ENCODE assay signal across 9 mouse cellular contexts in genomic region chrX:151804388-151804787, GRCm38 (mm10). TPM values are rescaled to one million over a fixed set of nuclear protein-coding genes. Genes with fewer than 3 reads are reported as not detected.
DNase-seq lines count a peak whose midpoint lies in the region; ATAC-seq and TF ChIP-seq lines count a peak whose summit lies in the region.
"Had no signal": no experiment of that assay in that cellular context is flagged by ENCODE, and none has a peak within 500 bp of the region (broad histone marks: within the 10 kb centered on the region; RNA-seq: fewer than 3 reads in every experiment).

No protein-coding gene starts in this region.

- no peak for TF ChIP-seq POLR2A in cerebellum, adult 2 months (IDR thresholded peaks at IDR 0.05; ENCODE audit: borderline replicate concordance, insufficient read depth, low read length)

- peak overlapping the region; percentile 61 for H3K4me2 ChIP-seq in lung, postnatal 0 days (replicated peaks; ENCODE audit: low read depth, low read length)
- H3K4me2 ChIP-seq in forebrain, embryonic 16.5 days (ENCODE audit: low read length) = peak overlapping the region; percentile 68

- peak overlapping the region; percentile 16; the same call in 1 of the 2 replicates for H3K9ac ChIP-seq in lung, postnatal 0 days (replicated peaks; ENCODE audit: low read depth)
- H3K9ac ChIP-seq in forebrain, embryonic 16.5 days (replicated peaks; ENCODE audit: low read depth, low read length) = peak overlapping the region; percentile 41

- no peak for DNase-seq in cerebellum, adult 2 months
- no peak for DNase-seq in cerebellum, postnatal 4 days (ENCODE audit: low spot score in 2 of 2)
- DNase-seq in lung, postnatal 0 days (ENCODE audit: low spot score) = no peak
- DNase-seq in lung, postnatal 25 days (ENCODE audit: low spot score) = no peak
- DNase-seq in left cerebral cortex, postnatal 4 days = no peak
- DNase-seq in MN1 (ENCODE audit: low spot score) = no peak

- no peak overlapping the region for H3K27ac ChIP-seq in cerebellum, adult 2 months (ENCODE audit: insufficient read depth, low read length)
- H3K27ac ChIP-seq in lung, postnatal 0 days (ENCODE audit: low read length) = peak overlapping the region; percentile 97; the same call in 1 of the 2 replicates
- no peak overlapping the region for H3K27ac ChIP-seq in forebrain, embryonic 16.5 days (ENCODE audit: low read length)
- peak overlapping the region; percentile 63; the same call in 1 of the 2 replicates for H3K27ac ChIP-seq in macrophage

- WGBS in cerebellum, adult 2 months = 4% methylated on average over 9 of the region's 9 CpGs
- WGBS in lung, postnatal 0 days = 12% methylated on average over 9 of the region's 9 CpGs
- 24% methylated on average over 9 of the region's 9 CpGs for WGBS in forebrain, embryonic 16.5 days
- WGBS in macrophage (ENCODE audit: missing documents) = 28% methylated on average over 8 of the region's 9 CpGs

- ATAC-seq in lung, postnatal 0 days = no peak
- no peak for ATAC-seq in forebrain, embryonic 16.5 days

- H3K4me1 ChIP-seq in cerebellum, adult 2 months (ENCODE audit: control insufficient read depth, insufficient read depth, low read length) = no peaks in the 10 kb centered on the region
- no peaks in the 10 kb centered on the region for H3K4me1 ChIP-seq in lung, postnatal 0 days (ENCODE audit: insufficient read depth, low read depth, low read length)
- H3K4me1 ChIP-seq in forebrain, embryonic 16.5 days (replicated peaks; ENCODE audit: control insufficient read depth, insufficient read depth, low read length) = peaks cover 3% of the 10 kb centered on the region; the same call in 1 of the 2 replicates

- H3K9me3 ChIP-seq in lung, postnatal 0 days (ENCODE audit: low read length) = no peaks in the 10 kb centered on the region
- no peaks in the 10 kb centered on the region for H3K9me3 ChIP-seq in forebrain, embryonic 16.5 days (ENCODE audit: control insufficient read depth, low read length)

- no peak for TF ChIP-seq CTCF in cerebellum, adult 2 months (IDR thresholded peaks at IDR 0.05; ENCODE audit: borderline replicate concordance, insufficient read depth, low read depth, low read length)
- TF ChIP-seq CTCF in lung, postnatal 0 days (IDR thresholded peaks at IDR 0.05) = no peak

- TF ChIP-seq EP300 in lung, postnatal 0 days (IDR thresholded peaks at IDR 0.05) = no peak

- H3K36me3 ChIP-seq in lung, postnatal 0 days (ENCODE audit: insufficient read depth, low read length) = no peaks in the 10 kb centered on the region
- no peaks in the 10 kb centered on the region for H3K36me3 ChIP-seq in forebrain, embryonic 16.5 days (ENCODE audit: control insufficient read depth, insufficient read depth)
- H3K36me3 ChIP-seq in macrophage (ENCODE audit: inconsistent target) = no peaks in the 10 kb centered on the region

- H3K4me3 ChIP-seq in cerebellum, adult 2 months (replicated peaks; ENCODE audit: insufficient read depth, low read depth, low read length) = peak overlapping the region; percentile 96
- peak overlapping the region; percentile 54 for H3K4me3 ChIP-seq in lung, postnatal 0 days (ENCODE audit: low read depth, low read length)
- peak overlapping the region; percentile 49 for H3K4me3 ChIP-seq in forebrain, embryonic 16.5 days (replicated peaks; ENCODE audit: low read length)
- H3K4me3 ChIP-seq in macrophage (ENCODE audit: inconsistent target) = peak overlapping the region; percentile 69

- no peaks in the 10 kb centered on the region for H3K27me3 ChIP-seq in cerebellum, adult 2 months (ENCODE audit: control insufficient read depth, insufficient read depth, low read length)
- no peaks in the 10 kb centered on the region for H3K27me3 ChIP-seq in lung, postnatal 0 days (replicated peaks; ENCODE audit: insufficient read depth, low read length)
- H3K27me3 ChIP-seq in forebrain, embryonic 16.5 days (replicated peaks; ENCODE audit: control insufficient read depth, insufficient read depth, low read length) = no peaks in the 10 kb centered on the region
- H3K27me3 ChIP-seq: Patski had no signal

- peaks cover 58% of the 10 kb centered on the region for H3K79me2 ChIP-seq in macrophage (ENCODE audit: inconsistent target)

- intact Hi-C loops in left cerebral cortex, postnatal 4 days (cut with DNase I) = loop anchor here (10.0 kb wide), 1 partner anchor 280 kb away; the partner anchor contains the start of gene Phf8

RNA-seq across cellular contexts. Expression of gene Huwe1, which starts 3.8 kb away (rescaled TPM):
- polyA plus RNA-seq in cerebellum, adult 2 months (2012; rRNA removed) = 94.6 and 102 TPM in 2 replicates
- 16.4 and 20.4 TPM in 2 replicates for polyA plus RNA-seq in lung, postnatal 0 days (2015; fragmentation: Nextera tagmentation; extraction: Ambion mirVana)
- 62.4 and 65.5 TPM in 2 replicates for polyA plus RNA-seq in forebrain, embryonic 16.5 days (2015; fragmentation: Nextera tagmentation; extraction: Ambion mirVana)
- total RNA-seq in macrophage (2018; cell fraction: chromatin; rRNA removed) = 1,000 to 10,000 TPM in 1 of 26 experiments, 100 to 1,000 TPM in 25; 487 to 1,005 (median 679) TPM
- 100 to 1,000 TPM in 3 of 26 experiments, 10 to 100 TPM in 23; 41.5 to 120 (median 78.3) TPM for total RNA-seq in macrophage (2018; cell fraction: cytosol; rRNA removed)
- total RNA-seq in macrophage (2018; cell fraction: nucleus; rRNA removed) = 100 to 1,000 TPM; 199 to 420 (median 324) TPM
- 38.2 to 49.8 TPM (median 41.1 TPM) in 3 replicates for polyA plus RNA-seq in macrophage (2018)
- total RNA-seq in left cerebral cortex, postnatal 4 days (2021) = 100 to 1,000 TPM; 300 to 301 TPM

Comparison
In these comparisons a context has a peak if more than half of its experiments do, and no peak if none do; other contexts are left out.
1. H3K27ac ChIP-seq: peak in lung, postnatal 0 days (single experiment) and macrophage (single experiment); none in cerebellum, adult 2 months (single experiment) and forebrain, embryonic 16.5 days (single experiment).
2. Peak in every context shown above with its lines, with median percentiles within 50 percentile points of each other: H3K4me3 ChIP-seq.